Comparison of ENCODE assay signal across 14 mouse cellular contexts in genomic region chr10:7838036-7838435, GRCm38 (mm10). TPM values are rescaled to one million over a fixed set of nuclear protein-coding genes. Genes with fewer than 3 reads are reported as not detected.
"Had no signal": no experiment of that assay in that cellular context is flagged by ENCODE, and none has a peak within 500 bp of the region (broad histone marks: within the 10 kb centered on the region; RNA-seq: fewer than 3 reads in every experiment).

No protein-coding gene starts in this region.

- H3K36me3 ChIP-seq: limb, embryonic 10.5 days; liver, embryonic 12.5 days; midbrain, embryonic 12.5 days; neural tube, embryonic 13.5 days had no signal

- H3K4me1 ChIP-seq: midbrain, embryonic 12.5 days; neural tube, embryonic 13.5 days had no signal

- H3K27ac ChIP-seq: left cerebral cortex, adult 2 months; limb, embryonic 10.5 days; liver, embryonic 12.5 days; midbrain, embryonic 12.5 days; neural tube, embryonic 13.5 days had no signal

- H3K4me3 ChIP-seq: left cerebral cortex, adult 2 months; limb, embryonic 10.5 days; liver, embryonic 12.5 days; megakaryocyte, embryonic 14.5 days; midbrain, embryonic 12.5 days; neural tube, embryonic 13.5 days had no signal

- DNase-seq: kidney, postnatal 25 days; lung, embryonic 14.5 days; lung, postnatal 10 days; lung, postnatal 4 days; retina, postnatal 1 day; right cerebral cortex, postnatal 4 days; thymus, postnatal 25 days had no signal

- ATAC-seq: liver, embryonic 12.5 days; midbrain, embryonic 16.5 days had no signal

- H3K27me3 ChIP-seq: midbrain, embryonic 12.5 days; neural tube, embryonic 13.5 days had no signal

RNA-seq across cellular contexts. Expression of gene Zc3h12d, which starts 5.8 kb away (rescaled TPM):
- polyA plus RNA-seq: limb, embryonic 10.5 days had no signal
